Comparison of ENCODE assay signal across 9 mouse cellular contexts in the genomic region with DNA sequence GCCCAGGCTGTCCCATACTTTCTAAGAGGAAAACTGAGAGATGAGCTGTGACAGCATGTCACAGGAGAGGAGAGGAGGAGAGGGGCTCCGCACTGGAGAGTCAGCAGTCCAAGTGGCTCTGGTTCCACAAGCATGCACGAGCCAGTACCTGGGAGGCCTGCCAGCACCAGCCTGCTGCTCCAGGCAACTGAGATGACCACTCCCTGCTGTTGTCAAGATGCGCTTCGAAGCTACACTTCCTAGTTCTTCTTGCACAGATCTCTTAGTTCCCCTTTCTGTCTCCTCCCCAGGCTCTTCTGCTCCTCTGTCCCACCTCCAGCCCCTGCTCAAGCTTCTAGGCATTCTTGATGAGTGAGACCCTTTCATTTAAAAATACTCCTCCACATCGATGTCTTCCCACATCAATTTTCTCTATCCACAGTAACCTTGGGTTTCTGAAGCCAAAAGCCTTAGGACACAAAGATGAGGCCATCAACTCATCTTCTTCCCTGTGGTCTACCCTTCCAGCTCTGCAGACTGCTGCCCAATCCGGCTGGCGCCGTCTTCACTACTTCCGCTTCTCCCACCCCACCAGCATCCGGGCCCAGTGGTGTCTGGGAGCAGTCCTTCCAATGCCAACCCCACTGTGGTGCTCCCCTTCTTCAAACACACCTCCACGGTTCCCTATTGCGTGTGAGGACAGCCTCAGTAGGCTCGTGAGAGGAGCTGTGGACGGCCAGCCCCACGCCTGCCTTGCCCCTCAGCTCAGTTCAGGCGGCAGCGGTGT. TPM values are rescaled to one million over a fixed set of nuclear protein-coding genes. Genes with fewer than 3 reads are reported as not detected.
DNase-seq lines count a peak whose midpoint lies in the region; ATAC-seq and TF ChIP-seq lines count a peak whose summit lies in the region.
"Had no signal": no experiment of that assay in that cellular context is flagged by ENCODE, and none has a peak within 500 bp of the region (broad histone marks: within the 10 kb centered on the region; RNA-seq: fewer than 3 reads in every experiment).

No protein-coding gene starts in this region.

- peaks cover 89% of the 10 kb centered on the region for H3K36me3 ChIP-seq in forebrain, postnatal 0 days (ENCODE audit: insufficient read depth)
- peaks cover 14% of the 10 kb centered on the region; the same call in 1 of the 2 replicates for H3K36me3 ChIP-seq in forebrain, embryonic 11.5 days (ENCODE audit: control insufficient read depth, insufficient read depth, low read length)
- peaks cover 69% of the 10 kb centered on the region; the same call in 1 of the 2 replicates for H3K36me3 ChIP-seq in macrophage (ENCODE audit: inconsistent target)
- peaks cover 100% of the 10 kb centered on the region for H3K36me3 ChIP-seq in embryonic facial prominence, embryonic 10.5 days (replicated peaks)

- H3K27ac ChIP-seq in forebrain, postnatal 0 days (ENCODE audit: low read depth, low read length) = no peak overlapping the region
- H3K27ac ChIP-seq in forebrain, embryonic 11.5 days (ENCODE audit: low read depth, low read length) = no peak overlapping the region
- H3K27ac ChIP-seq in bone marrow, adult 2 months (ENCODE audit: control insufficient read depth, insufficient read depth, low read depth, low read length, poor library complexity) = peak overlapping the region; percentile 70
- H3K27ac ChIP-seq in macrophage = peak overlapping the region; percentile 25
- no peak overlapping the region for H3K27ac ChIP-seq in embryonic facial prominence, embryonic 10.5 days (replicated peaks)
- H3K27ac ChIP-seq: liver, embryonic 13.5 days had no signal

- peak; percentile 63; the same call in 1 of the 2 replicates for TF ChIP-seq POLR2A in bone marrow, adult 2 months (IDR thresholded peaks at IDR 0.05; ENCODE audit: borderline replicate concordance, control insufficient read depth, low read depth, low read length)

- DNase-seq in forebrain, postnatal 0 days = peak; percentile 22
- no peak for DNase-seq in forebrain, embryonic 11.5 days (ENCODE audit: low spot score)
- peak; percentile 36 to 58 for DNase-seq in gastrocnemius, postnatal 36 days
- DNase-seq in embryonic facial prominence, embryonic 10.5 days (ENCODE audit: low spot score) = no peak
- DNase-seq in thymus, postnatal 36 days = no peak
- DNase-seq in testis, postnatal 14 days (ENCODE audit: low spot score) = no peak
- DNase-seq: liver, embryonic 13.5 days had no signal

- H3K4me3 ChIP-seq in forebrain, postnatal 0 days (ENCODE audit: low read depth, low read length) = no peak overlapping the region
- H3K4me3 ChIP-seq in forebrain, embryonic 11.5 days (ENCODE audit: low read depth, low read length) = no peak overlapping the region
- H3K4me3 ChIP-seq in bone marrow, adult 2 months (replicated peaks; ENCODE audit: control insufficient read depth, low read depth, low read length) = no peak overlapping the region
- H3K4me3 ChIP-seq in macrophage (ENCODE audit: inconsistent target) = no peak overlapping the region
- no peak overlapping the region for H3K4me3 ChIP-seq in embryonic facial prominence, embryonic 10.5 days
- H3K4me3 ChIP-seq: liver, embryonic 13.5 days had no signal

- H3K4me2 ChIP-seq in forebrain, postnatal 0 days (ENCODE audit: low read depth) = no peak overlapping the region
- H3K4me2 ChIP-seq in forebrain, embryonic 11.5 days (ENCODE audit: low read depth, low read length, severe bottlenecking) = no peak overlapping the region
- H3K4me2 ChIP-seq: liver, embryonic 13.5 days had no signal

- H3K79me2 ChIP-seq in macrophage (ENCODE audit: inconsistent target) = no peaks in the 10 kb centered on the region

- H3K4me1 ChIP-seq in forebrain, postnatal 0 days (ENCODE audit: insufficient read depth) = no peaks in the 10 kb centered on the region
- H3K4me1 ChIP-seq in forebrain, embryonic 11.5 days (replicated peaks; ENCODE audit: control insufficient read depth, insufficient read depth, low read length) = no peaks in the 10 kb centered on the region
- peaks cover 3% of the 10 kb centered on the region for H3K4me1 ChIP-seq in bone marrow, adult 2 months (ENCODE audit: control insufficient read depth, insufficient read depth, low read length)
- H3K4me1 ChIP-seq in embryonic facial prominence, embryonic 10.5 days = no peaks in the 10 kb centered on the region

- H3K9me3 ChIP-seq in forebrain, postnatal 0 days (ENCODE audit: low read length) = no peaks in the 10 kb centered on the region
- no peaks in the 10 kb centered on the region for H3K9me3 ChIP-seq in forebrain, embryonic 11.5 days (ENCODE audit: control insufficient read depth, low read length)
- no peaks in the 10 kb centered on the region for H3K9me3 ChIP-seq in embryonic facial prominence, embryonic 10.5 days
- H3K9me3 ChIP-seq: liver, embryonic 13.5 days had no signal

- ATAC-seq in forebrain, postnatal 0 days = no peak
- no peak for ATAC-seq in forebrain, embryonic 11.5 days (replicated peaks; ENCODE audit: low FRiP score)

- H3K9ac ChIP-seq in forebrain, postnatal 0 days = no peak overlapping the region
- no peak overlapping the region for H3K9ac ChIP-seq in forebrain, embryonic 11.5 days (ENCODE audit: low read length)
- H3K9ac ChIP-seq: liver, embryonic 13.5 days had no signal

- H3K27me3 ChIP-seq in forebrain, postnatal 0 days (ENCODE audit: insufficient read depth, low read length) = no peaks in the 10 kb centered on the region
- H3K27me3 ChIP-seq in forebrain, embryonic 11.5 days (ENCODE audit: control insufficient read depth, insufficient read depth, low read length) = no peaks in the 10 kb centered on the region
- no peaks in the 10 kb centered on the region for H3K27me3 ChIP-seq in embryonic facial prominence, embryonic 10.5 days (replicated peaks; ENCODE audit: low read depth, poor library complexity, severe bottlenecking)
- H3K27me3 ChIP-seq: liver, embryonic 13.5 days had no signal

- WGBS in forebrain, postnatal 0 days = 90% methylated on average over 17 of the region's 17 CpGs
- 92% methylated on average over 17 of the region's 17 CpGs for WGBS in forebrain, embryonic 11.5 days
- 67% methylated on average over 17 of the region's 17 CpGs for WGBS in bone marrow, adult 2 months
- 77% methylated on average over 17 of the region's 17 CpGs for WGBS in macrophage (ENCODE audit: missing documents)
- WGBS in embryonic facial prominence, embryonic 10.5 days = 93% methylated on average over 17 of the region's 17 CpGs

- no peak for TF ChIP-seq CTCF in forebrain, postnatal 0 days (IDR thresholded peaks at IDR 0.05; ENCODE audit: low read depth)
- TF ChIP-seq CTCF in bone marrow, adult 2 months (IDR thresholded peaks at IDR 0.05; ENCODE audit: control insufficient read depth, insufficient read depth, low read length) = no peak

- intact Hi-C loops in gastrocnemius, postnatal 36 days (cut with DNase I) = no loop called here

RNA-seq across cellular contexts. Expression of a gene that starts 17.5 kb away (rescaled TPM):
- 32.6 and 36.1 TPM in 2 replicates for total RNA-seq in forebrain, postnatal 0 days (2014; rRNA removed)
- 11.2 and 11.3 TPM in 2 replicates for polyA plus RNA-seq in forebrain, postnatal 0 days (2015; fragmentation: Nextera tagmentation; extraction: Ambion mirVana)
- polyA plus RNA-seq in forebrain, embryonic 11.5 days (2014; fragmentation: Nextera tagmentation; extraction: Ambion mirVana) = 7.6 and 8.5 TPM in 2 replicates
- 5.9 and 6.8 TPM in 2 replicates for polyA plus RNA-seq in bone marrow, adult 2 months (2011; ENCODE audit: insufficient read depth, insufficient read length, low replicate concordance, missing spikeins)
- 10 to 100 TPM; 65.8 to 68.8 TPM for total RNA-seq in gastrocnemius, postnatal 36 days (2021)
- total RNA-seq in macrophage (2018; cell fraction: chromatin; rRNA removed) = 100 to 1,000 TPM in 1 of 26 experiments, 10 to 100 TPM in 25; 10.2 to 123 (median 15.4) TPM
- total RNA-seq in macrophage (2018; cell fraction: cytosol; rRNA removed) = 10 to 100 TPM in 21 of 26 experiments, 1 to 10 TPM in 5; 7.7 to 18.0 (median 11.6) TPM
- total RNA-seq in macrophage (2018; cell fraction: nucleus; rRNA removed) = 10 to 100 TPM in 23 of 26 experiments, 1 to 10 TPM in 3; 8.1 to 36.8 (median 15.2) TPM
- polyA plus RNA-seq in macrophage (2018) = 10.8 to 15.7 TPM (median 11.3 TPM) in 3 replicates
- polyA plus RNA-seq in embryonic facial prominence, embryonic 10.5 days (2016; fragmentation: Nextera tagmentation; extraction: Ambion mirVana) = 7.1 and 7.4 TPM in 2 replicates

RNA-seq across cellular contexts. Expression of a gene that starts 27.6 kb away (rescaled TPM):
- 96.5 and 122 TPM in 2 replicates for total RNA-seq in forebrain, postnatal 0 days (2014; rRNA removed)
- polyA plus RNA-seq in forebrain, postnatal 0 days (2015; fragmentation: Nextera tagmentation; extraction: Ambion mirVana) = 29.7 and 39.0 TPM in 2 replicates
- polyA plus RNA-seq in forebrain, embryonic 11.5 days (2014; fragmentation: Nextera tagmentation; extraction: Ambion mirVana) = 62.3 and 67.9 TPM in 2 replicates
- 25.6 and 36.5 TPM in 2 replicates for polyA plus RNA-seq in bone marrow, adult 2 months (2011; ENCODE audit: insufficient read depth, insufficient read length, low replicate concordance, missing spikeins)
- 10 to 100 TPM; 16.4 to 17.4 TPM for total RNA-seq in gastrocnemius, postnatal 36 days (2021)
- total RNA-seq in macrophage (2018; cell fraction: chromatin; rRNA removed) = 100 to 1,000 TPM in 24 of 26 experiments, 10 to 100 TPM in 2; 84.4 to 248 (median 147) TPM
- total RNA-seq in macrophage (2018; cell fraction: cytosol; rRNA removed) = 10 to 100 TPM; 21.2 to 53.3 (median 34.1) TPM
- total RNA-seq in macrophage (2018; cell fraction: nucleus; rRNA removed) = 100 to 1,000 TPM in 7 of 26 experiments, 10 to 100 TPM in 19; 67.4 to 128 (median 85.3) TPM
- 21.9 to 31.1 TPM (median 25.1 TPM) in 3 replicates for polyA plus RNA-seq in macrophage (2018)
- polyA plus RNA-seq in embryonic facial prominence, embryonic 10.5 days (2016; fragmentation: Nextera tagmentation; extraction: Ambion mirVana) = 33.4 and 36.6 TPM in 2 replicates

Comparison
In these comparisons a context has a peak if more than half of its experiments do, and no peak if none do; other contexts are left out.
1. DNase-seq: peak in forebrain, postnatal 0 days (single experiment) and gastrocnemius, postnatal 36 days (2 of 2); none in forebrain, embryonic 11.5 days (single experiment), embryonic facial prominence, embryonic 10.5 days (single experiment), thymus, postnatal 36 days (0 of 2) and testis, postnatal 14 days (single experiment).
2. H3K27ac ChIP-seq: peak in bone marrow, adult 2 months (single experiment) and macrophage (single experiment); none in forebrain, postnatal 0 days (single experiment), forebrain, embryonic 11.5 days (single experiment) and embryonic facial prominence, embryonic 10.5 days (single experiment).